Mouse (Mus musculus): ENCODE data around the gene Retreg2. TPM values are rescaled to one million over a fixed set of nuclear protein-coding genes. Genes with fewer than 3 reads are reported as not detected.

Gene Retreg2
- polyA plus RNA-seq, 1 experiment = not detected

DNA sequence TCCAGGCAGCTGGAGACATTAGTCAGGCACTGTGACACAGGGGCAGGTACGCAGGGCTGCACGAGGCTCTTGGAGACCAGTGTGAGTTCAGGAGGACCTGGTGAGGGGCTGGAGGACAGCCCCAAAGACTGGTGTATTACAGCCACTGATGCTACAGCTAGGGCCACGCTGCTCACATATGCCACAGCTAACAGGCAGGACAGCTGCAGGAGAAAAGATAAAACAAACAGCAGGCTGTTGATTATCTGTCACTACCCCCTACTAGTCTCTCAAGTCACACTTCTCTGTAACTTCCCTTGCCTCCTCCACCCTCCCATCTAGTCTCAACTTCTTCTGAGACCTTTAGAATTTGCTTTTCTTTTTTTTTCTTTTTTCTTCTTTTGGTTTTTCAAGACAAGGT lies 5.8 kb upstream of the Retreg2 start:
- Histone ChIP-seq H3K4me3 (ENCODE audit: insufficient read depth, low read depth, low read length) (no peak overlapping the region), H3K27ac (ENCODE audit: insufficient read depth, low read depth, low read length) (no peak overlapping the region), H3K4me1 (ENCODE audit: control insufficient read depth, insufficient read depth, low read length) (peaks cover 9% of the 10 kb centered on the region)
- TF ChIP-seq CTCF (IDR thresholded peaks at IDR 0.05; ENCODE audit: insufficient read depth, low read depth, low read length) = no peak
- TF ChIP-seq POLR2A (IDR thresholded peaks at IDR 0.05; ENCODE audit: insufficient read depth, low read depth, low read length) = no peak
- WGBS = 81% methylated on average over 3 of the region's 3 CpGs

DNA sequence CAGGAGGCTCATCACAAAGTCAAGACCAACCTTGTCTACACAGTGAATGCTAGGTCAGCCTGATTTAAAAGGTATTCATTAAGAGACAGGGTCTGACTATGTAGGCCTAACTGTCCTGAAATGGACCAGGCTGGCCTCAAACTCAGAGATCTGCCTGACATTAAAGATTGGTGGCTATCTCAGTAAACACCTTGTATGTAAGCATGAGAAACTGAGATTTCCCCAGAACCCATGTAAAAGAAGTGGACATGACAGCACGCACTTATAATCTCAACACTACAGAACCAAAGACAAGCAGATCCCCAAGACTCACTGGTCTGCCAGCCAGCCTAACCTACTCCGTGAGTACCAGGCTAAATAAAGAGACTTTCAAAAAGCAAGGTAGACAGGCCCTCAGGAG lies 4.1 kb upstream of the Retreg2 start:
- H3K4me1 ChIP-seq (ENCODE audit: control insufficient read depth, insufficient read depth, low read length) = peaks cover 9% of the 10 kb centered on the region
- 97% methylated on average over 2 of the region's 2 CpGs for WGBS
- no peak overlapping the region for H3K4me3 ChIP-seq (ENCODE audit: insufficient read depth, low read depth, low read length)
- H3K27ac ChIP-seq (ENCODE audit: insufficient read depth, low read depth, low read length) = no peak overlapping the region
- TF ChIP-seq POLR2A (IDR thresholded peaks at IDR 0.05; ENCODE audit: insufficient read depth, low read depth, low read length) (no peak), CTCF (IDR thresholded peaks at IDR 0.05; ENCODE audit: insufficient read depth, low read depth, low read length) (no peak)

DNA sequence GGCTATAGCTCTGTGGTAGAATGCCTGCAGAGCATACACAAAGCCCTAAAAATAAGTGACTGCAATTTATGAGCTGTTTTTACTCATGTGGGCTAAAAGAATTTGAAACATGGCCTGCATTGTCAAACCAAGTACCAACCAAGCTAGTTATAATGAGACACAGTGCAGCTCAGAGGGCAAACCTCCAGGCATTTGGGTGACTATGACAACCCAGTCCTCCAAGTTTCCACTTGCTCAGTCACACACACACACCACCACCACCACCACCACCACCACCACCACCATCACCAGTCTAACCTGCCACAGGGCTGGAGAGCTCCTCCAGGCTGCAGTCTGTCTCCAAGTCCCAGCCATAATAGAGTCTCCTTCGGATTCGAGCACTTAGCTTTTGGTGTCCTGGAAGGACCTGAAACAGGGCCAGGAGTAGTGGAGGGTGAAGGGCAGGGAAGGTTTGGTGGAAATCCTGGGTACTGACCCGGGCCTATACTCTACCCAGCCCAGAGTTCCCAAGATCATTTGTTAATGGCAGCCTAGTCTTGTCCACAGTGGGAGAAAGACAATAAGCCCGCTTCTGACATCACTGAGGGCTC lies 1.9 kb upstream of the Retreg2 start:
- H3K4me3 ChIP-seq (ENCODE audit: insufficient read depth, low read depth, low read length) = peak overlapping the region; percentile 98
- 30% methylated on average over 4 of the region's 4 CpGs for WGBS
- peaks cover 15% of the 10 kb centered on the region for H3K4me1 ChIP-seq (ENCODE audit: control insufficient read depth, insufficient read depth, low read length)
- H3K27ac ChIP-seq (ENCODE audit: insufficient read depth, low read depth, low read length) = peak overlapping the region; percentile 88; the same call in 1 of the 2 replicates
- TF ChIP-seq POLR2A (IDR thresholded peaks at IDR 0.05; ENCODE audit: insufficient read depth, low read depth, low read length) (no peak), CTCF (IDR thresholded peaks at IDR 0.05; ENCODE audit: insufficient read depth, low read depth, low read length) (no peak)

DNA sequence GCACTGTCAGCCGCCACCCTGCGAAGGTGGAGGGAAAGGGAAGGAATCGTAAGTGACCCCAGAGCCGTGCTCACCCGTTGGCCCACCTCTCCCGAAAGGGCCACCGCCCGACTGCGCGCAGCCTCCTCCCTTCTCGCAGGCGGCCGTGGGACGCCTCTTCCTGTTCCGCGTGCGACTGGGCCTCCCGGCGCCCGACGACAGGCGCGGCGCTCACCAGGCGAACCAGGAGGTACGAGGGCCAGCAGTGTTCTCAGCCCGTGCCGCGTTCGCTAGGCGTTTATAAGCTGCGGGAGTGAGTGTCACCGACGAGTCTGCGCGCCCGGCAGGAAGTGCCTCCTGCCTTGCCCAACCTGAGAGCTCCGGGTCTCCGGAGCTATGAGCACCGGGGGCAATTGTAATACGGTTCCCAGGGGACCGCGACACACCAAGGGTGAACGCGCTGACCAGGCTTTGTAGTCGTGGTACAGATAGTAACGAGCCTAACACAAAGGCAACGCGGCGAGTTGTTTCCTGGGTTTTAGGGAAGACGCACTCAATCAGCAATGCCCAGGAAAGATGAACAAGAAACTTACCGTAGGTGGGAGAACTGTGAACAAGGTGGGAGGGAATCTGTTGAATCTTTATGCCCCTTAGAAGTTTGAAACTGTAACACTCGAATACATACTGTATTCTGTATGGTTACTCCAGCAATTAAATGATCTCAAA lies 940 bp upstream of the Retreg2 start:
- TF ChIP-seq POLR2A (IDR thresholded peaks at IDR 0.05; ENCODE audit: insufficient read depth, low read depth, low read length) = no peak
- H3K4me3 ChIP-seq (ENCODE audit: insufficient read depth, low read depth, low read length) = peak overlapping the region; percentile 98
- H3K4me1 ChIP-seq (ENCODE audit: control insufficient read depth, insufficient read depth, low read length) = peaks cover 19% of the 10 kb centered on the region
- under 1% methylated on average over 53 of the region's 53 CpGs for WGBS
- peak overlapping the region; percentile 88 for H3K27ac ChIP-seq (ENCODE audit: insufficient read depth, low read depth, low read length)

DNA sequence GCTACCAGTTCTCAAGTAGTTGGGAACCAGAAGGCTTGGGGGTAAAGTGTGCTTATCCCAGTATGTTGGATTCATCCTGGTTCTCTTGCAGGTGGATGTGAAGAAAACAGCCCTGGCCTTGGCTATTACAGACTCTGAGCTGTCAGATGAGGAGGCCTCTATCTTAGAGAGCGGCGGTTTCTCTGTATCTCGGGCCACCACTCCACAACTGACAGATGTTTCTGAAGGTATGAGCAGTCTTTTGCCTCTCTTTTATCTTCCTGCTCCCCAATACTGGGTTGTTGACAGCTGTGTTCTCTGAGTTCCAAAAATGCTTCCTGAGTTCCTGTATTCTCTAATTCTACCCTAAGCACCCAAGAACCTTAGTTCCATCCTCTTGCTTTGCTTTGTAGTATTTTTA lies 3.0 kb downstream of the Retreg2 start:
- no peak overlapping the region for H3K27ac ChIP-seq (ENCODE audit: insufficient read depth, low read depth, low read length)
- H3K4me1 ChIP-seq (ENCODE audit: control insufficient read depth, insufficient read depth, low read length) = peaks cover 25% of the 10 kb centered on the region
- no peak for TF ChIP-seq CTCF (IDR thresholded peaks at IDR 0.05; ENCODE audit: insufficient read depth, low read depth, low read length)
- WGBS = 96% methylated on average over 3 of the region's 3 CpGs
- no peak overlapping the region for H3K4me3 ChIP-seq (ENCODE audit: insufficient read depth, low read depth, low read length)

DNA sequence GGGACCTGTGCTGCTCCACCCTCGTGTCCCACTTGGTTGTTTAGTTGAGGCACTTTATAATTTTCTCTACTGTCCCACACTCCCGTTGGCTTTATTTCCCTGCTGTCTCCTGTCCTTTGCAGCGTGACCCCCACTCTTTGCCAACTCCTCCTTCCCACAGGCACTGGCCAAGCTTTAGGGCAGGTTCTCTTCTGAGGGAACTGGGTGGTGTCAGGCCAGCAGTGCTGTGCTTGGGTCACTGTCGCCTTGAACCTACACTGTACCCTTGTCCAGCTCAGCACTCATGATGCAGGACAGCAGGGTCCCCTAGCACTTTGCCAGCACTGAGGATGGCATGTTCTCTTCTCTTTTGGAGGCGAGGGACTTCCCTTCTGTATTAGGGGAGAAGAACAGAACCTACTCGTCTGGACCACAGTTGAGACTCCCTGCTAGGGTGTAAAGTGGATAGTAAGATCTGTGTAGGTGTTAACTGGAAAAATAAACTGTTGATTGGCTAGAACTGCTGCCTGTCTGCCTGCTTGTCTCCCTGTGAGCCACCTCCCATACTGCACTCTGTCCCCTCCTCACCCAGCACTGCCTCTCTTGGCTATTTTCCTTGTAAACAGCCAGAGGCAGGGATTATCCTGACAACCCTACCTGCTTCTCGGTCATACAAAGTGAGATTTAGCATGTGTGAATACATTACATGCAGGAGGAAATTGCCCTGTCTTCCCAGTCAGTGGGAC lies 5.0 kb downstream of the Retreg2 start:
- no peak overlapping the region for H3K27ac ChIP-seq (ENCODE audit: insufficient read depth, low read depth, low read length)
- WGBS = 83% methylated on average over 7 of the region's 7 CpGs
- H3K4me3 ChIP-seq (ENCODE audit: insufficient read depth, low read depth, low read length) = no peak overlapping the region
- H3K4me1 ChIP-seq (ENCODE audit: control insufficient read depth, insufficient read depth, low read length) = peaks cover 19% of the 10 kb centered on the region
- no peak for TF ChIP-seq CTCF (IDR thresholded peaks at IDR 0.05; ENCODE audit: insufficient read depth, low read depth, low read length)
- TF ChIP-seq POLR2A (IDR thresholded peaks at IDR 0.05; ENCODE audit: insufficient read depth, low read depth, low read length) = no peak

DNA sequence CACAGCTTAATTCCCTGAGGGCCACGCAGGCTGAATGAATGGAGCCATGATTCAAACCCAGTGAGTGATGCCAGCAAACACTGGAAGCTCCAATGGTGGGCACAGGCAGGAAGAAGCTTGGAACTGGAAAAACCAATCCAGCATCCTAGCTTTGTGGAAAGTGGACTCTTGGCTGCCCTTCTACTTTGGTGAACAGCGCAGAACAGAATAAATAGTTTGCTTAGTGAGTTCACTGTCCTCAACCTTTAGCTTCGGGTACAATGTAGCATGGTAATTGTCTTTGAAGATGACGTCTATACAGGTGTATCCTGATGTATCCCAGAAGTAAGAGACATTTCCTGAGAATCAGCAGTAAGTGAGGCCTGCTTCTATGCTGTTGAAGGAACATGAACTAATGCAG lies 6.1 kb downstream of the Retreg2 start:
- Histone ChIP-seq H3K27ac (ENCODE audit: insufficient read depth, low read depth, low read length) (no peak overlapping the region), H3K4me1 (ENCODE audit: control insufficient read depth, insufficient read depth, low read length) (peaks cover 19% of the 10 kb centered on the region), H3K4me3 (ENCODE audit: insufficient read depth, low read depth, low read length) (no peak overlapping the region)
- TF ChIP-seq POLR2A (IDR thresholded peaks at IDR 0.05; ENCODE audit: insufficient read depth, low read depth, low read length) = no peak
- TF ChIP-seq CTCF (IDR thresholded peaks at IDR 0.05; ENCODE audit: insufficient read depth, low read depth, low read length) = no peak
- WGBS = 75% methylated on average over 4 of the region's 4 CpGs

DNA sequence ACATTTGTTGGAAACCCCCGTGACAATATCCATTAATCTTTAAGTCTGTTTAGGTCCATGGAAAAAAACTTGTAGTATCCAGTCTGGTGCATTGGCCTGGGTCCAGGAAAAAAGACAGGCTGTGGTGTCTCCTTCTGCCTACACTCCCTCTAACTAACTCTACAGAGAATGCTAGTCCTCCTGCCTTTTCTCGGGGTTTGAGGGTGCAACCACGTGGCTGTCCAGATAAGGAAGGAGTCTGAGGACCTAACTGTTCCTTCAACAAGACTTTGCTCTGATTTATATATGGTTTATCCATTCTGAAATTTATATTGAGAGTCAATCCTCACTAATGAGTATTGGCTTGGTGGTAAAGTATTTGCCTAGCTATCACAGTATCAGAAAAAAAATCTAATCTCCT lies 13.3 kb downstream of the Retreg2 start:
- no peak overlapping the region for H3K4me3 ChIP-seq (ENCODE audit: insufficient read depth, low read depth, low read length)
- H3K27ac ChIP-seq (ENCODE audit: insufficient read depth, low read depth, low read length) = no peak overlapping the region
- TF ChIP-seq CTCF (IDR thresholded peaks at IDR 0.05; ENCODE audit: insufficient read depth, low read depth, low read length) (no peak), POLR2A (IDR thresholded peaks at IDR 0.05; ENCODE audit: insufficient read depth, low read depth, low read length) (no peak)
- H3K4me1 ChIP-seq (ENCODE audit: control insufficient read depth, insufficient read depth, low read length) = no peaks in the 10 kb centered on the region
- 72% methylated on average over 3 of the region's 3 CpGs for WGBS

DNA sequence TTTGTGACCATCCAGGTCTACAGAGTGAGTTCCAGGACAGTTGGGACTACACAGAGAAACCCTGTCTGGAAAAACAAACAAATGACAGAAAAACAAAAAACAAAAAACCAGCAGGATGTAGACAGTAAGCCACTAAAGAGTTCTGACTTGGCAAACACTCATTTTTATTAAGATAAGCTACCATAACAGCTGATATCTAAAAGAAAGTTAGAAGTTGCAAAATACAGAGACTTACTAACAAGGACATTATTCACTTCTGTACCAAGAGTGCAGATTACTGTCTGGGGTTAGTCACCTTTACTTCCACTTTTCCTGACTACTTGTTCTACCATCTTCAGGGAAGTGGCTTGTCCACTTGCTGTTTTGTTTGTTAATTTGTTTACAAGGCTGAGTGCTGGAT lies 16.4 kb downstream of the Retreg2 start:
- TF ChIP-seq CTCF (IDR thresholded peaks at IDR 0.05; ENCODE audit: insufficient read depth, low read depth, low read length) (no peak), POLR2A (IDR thresholded peaks at IDR 0.05; ENCODE audit: insufficient read depth, low read depth, low read length) (no peak)
- H3K27ac ChIP-seq (ENCODE audit: insufficient read depth, low read depth, low read length) = no peak overlapping the region
- no peaks in the 10 kb centered on the region for H3K4me1 ChIP-seq (ENCODE audit: control insufficient read depth, insufficient read depth, low read length)
- no peak overlapping the region for H3K4me3 ChIP-seq (ENCODE audit: insufficient read depth, low read depth, low read length)

All from olfactory bulb, adult 2 months (tissue).